28 mouse cellular contexts compared by ENCODE assay signal in genomic region chr5:71548079-71548478, GRCm38 (mm10). TPM values are rescaled to one million over a fixed set of nuclear protein-coding genes. Genes with fewer than 3 reads are reported as not detected.
DNase-seq lines count a peak whose midpoint lies in the region; ATAC-seq and TF ChIP-seq lines count a peak whose summit lies in the region.
"Had no signal": no experiment of that assay in that cellular context is flagged by ENCODE, and none has a peak within 500 bp of the region (broad histone marks: within the 10 kb centered on the region; RNA-seq: fewer than 3 reads in every experiment).

Gene Cox7b2, minus strand, starts transcription at chr5:71548205.

- H3K27ac ChIP-seq in testis, adult 2 months (ENCODE audit: control insufficient read depth, insufficient read depth, low read depth, low read length) = peak within 1 kb of the TSS; percentile 88
- no peak within 1 kb of the TSS for H3K27ac ChIP-seq in lung, postnatal 0 days (ENCODE audit: low read length)
- H3K27ac ChIP-seq: embryonic facial prominence, embryonic 10.5 days; embryonic facial prominence, embryonic 12.5 days; forebrain, embryonic 13.5 days; forebrain, embryonic 15.5 days had no signal

- no peak for TF ChIP-seq EP300 in lung, postnatal 0 days (IDR thresholded peaks at IDR 0.05)

- no peaks in the 10 kb centered on the region for H3K36me3 ChIP-seq in testis, adult 2 months (ENCODE audit: control insufficient read depth, insufficient read depth, low read length)
- no peaks in the 10 kb centered on the region for H3K36me3 ChIP-seq in lung, postnatal 0 days (ENCODE audit: insufficient read depth, low read length)
- H3K36me3 ChIP-seq: embryonic facial prominence, embryonic 10.5 days; embryonic facial prominence, embryonic 12.5 days; forebrain, embryonic 15.5 days had no signal

- no peaks in the 10 kb centered on the region for H3K9me3 ChIP-seq in lung, postnatal 0 days (ENCODE audit: low read length)
- H3K9me3 ChIP-seq: forebrain, embryonic 13.5 days had no signal

- no peak within 1 kb of the TSS for H3K9ac ChIP-seq in lung, postnatal 0 days (replicated peaks; ENCODE audit: low read depth)
- H3K9ac ChIP-seq: embryonic facial prominence, embryonic 12.5 days; forebrain, embryonic 13.5 days; forebrain, embryonic 15.5 days; forebrain, postnatal 0 days had no signal

- H3K27me3 ChIP-seq in testis, adult 2 months (ENCODE audit: control insufficient read depth, insufficient read depth, low read length) = no peaks in the 10 kb centered on the region
- no peaks in the 10 kb centered on the region for H3K27me3 ChIP-seq in lung, postnatal 0 days (replicated peaks; ENCODE audit: insufficient read depth, low read length)
- H3K27me3 ChIP-seq: CH12.LX; embryonic facial prominence, embryonic 12.5 days; forebrain, embryonic 13.5 days; forebrain, embryonic 15.5 days had no signal

- 92% methylated on average over 10 of the region's 10 CpGs for WGBS in lung, postnatal 0 days

- DNase-seq in testis, postnatal 10 days (ENCODE audit: low spot score) = no peak
- DNase-seq in ES-CJ7 (ENCODE audit: low read depth, low spot score) (peak; percentile 18), R1 (ENCODE audit: low read depth, low spot score) (peak; percentile 76)
- DNase-seq in testis, postnatal 14 days (ENCODE audit: low spot score) = peak; percentile 88
- no peak for DNase-seq in thymus, adult 18-20 months
- no peak for DNase-seq in kidney, adult 18-20 months
- DNase-seq in lung, postnatal 0 days (ENCODE audit: low spot score) = no peak
- DNase-seq: adrenal gland, adult 8-10 months; adrenal gland, postnatal 14 days; adrenal gland, postnatal 36 days; B cell, adult 2 months; cerebellum, adult 11-12 months; cerebellum, adult 2 months; cerebellum, adult 9-10 months; cerebellum, postnatal 10 days; cerebellum, postnatal 25 days; forebrain, postnatal 0 days had no signal

- H3K4me1 ChIP-seq in testis, adult 2 months (ENCODE audit: control insufficient read depth, insufficient read depth, low read length) = no peaks in the 10 kb centered on the region
- H3K4me1 ChIP-seq in lung, postnatal 0 days (ENCODE audit: insufficient read depth, low read depth, low read length) = no peaks in the 10 kb centered on the region
- H3K4me1 ChIP-seq: embryonic facial prominence, embryonic 10.5 days; embryonic facial prominence, embryonic 12.5 days; forebrain, embryonic 13.5 days; forebrain, embryonic 15.5 days had no signal

- peak; percentile 60; the same call in 1 of the 2 replicates for TF ChIP-seq POLR2A in testis, adult 2 months (IDR thresholded peaks at IDR 0.05; ENCODE audit: control insufficient read depth, low read depth, low read length)

- no peak within 1 kb of the TSS for H3K4me2 ChIP-seq in lung, postnatal 0 days (replicated peaks; ENCODE audit: low read depth, low read length)
- H3K4me2 ChIP-seq: embryonic facial prominence, embryonic 12.5 days; forebrain, embryonic 13.5 days; forebrain, embryonic 15.5 days had no signal

- no peak for TF ChIP-seq CTCF in testis, adult 2 months (IDR thresholded peaks at IDR 0.05; ENCODE audit: control insufficient read depth, insufficient read depth, insufficient replicate concordance, low read depth, low read length)
- no peak for TF ChIP-seq CTCF in lung, postnatal 0 days (IDR thresholded peaks at IDR 0.05)

- no peak for ATAC-seq in lung, postnatal 0 days
- ATAC-seq: activated CD4-positive, CD25-positive, alpha-beta regulatory T cell, adult 4 months; CD4-positive, CD25-positive, alpha-beta regulatory T cell, adult 4 months; forebrain, embryonic 13.5 days; forebrain, embryonic 15.5 days; forebrain, postnatal 0 days; Patski had no signal

- peak within 1 kb of the TSS; percentile 97 for H3K4me3 ChIP-seq in testis, adult 2 months (ENCODE audit: control insufficient read depth, low read depth, low read length)
- H3K4me3 ChIP-seq in lung, postnatal 0 days (ENCODE audit: low read depth, low read length) = no peak within 1 kb of the TSS
- H3K4me3 ChIP-seq: embryonic facial prominence, embryonic 10.5 days; embryonic facial prominence, embryonic 12.5 days; forebrain, embryonic 13.5 days; forebrain, embryonic 15.5 days had no signal

RNA-seq across cellular contexts. Expression of gene Cox7b2, which starts in this region (rescaled TPM):
- 146 and 183 TPM in 2 replicates for polyA plus RNA-seq in testis, adult 2 months (2012; rRNA removed)
- 0.39 and 0.46 TPM in 2 replicates for polyA plus RNA-seq in lung, postnatal 0 days (2015; fragmentation: Nextera tagmentation; extraction: Ambion mirVana)
- polyA plus RNA-seq: activated CD4-positive, CD25-positive, alpha-beta regulatory T cell, adult 4 months; CD4-positive, CD25-positive, alpha-beta regulatory T cell, adult 4 months; embryonic facial prominence, embryonic 10.5 days; embryonic facial prominence, embryonic 12.5 days; embryonic facial prominence, embryonic 14.5 days; forebrain, embryonic 11.5 days; forebrain, embryonic 13.5 days; Patski had no signal

Comparison
In these comparisons a context has a peak if more than half of its experiments do, and no peak if none do; other contexts are left out.
1. RNA of gene Cox7b2 (polyA plus RNA-seq): 146 to 183 TPM in testis, adult 2 months; 0.39 to 0.46 TPM in lung, postnatal 0 days; every median in the first group is over 100 times any median in the second.
2. DNase-seq: peak in ES-CJ7 (single experiment), R1 (single experiment) and testis, postnatal 14 days (single experiment); none in testis, postnatal 10 days (single experiment), thymus, adult 18-20 months (0 of 2), kidney, adult 18-20 months (single experiment) and lung, postnatal 0 days (single experiment).